Mouse (Mus musculus): ENCODE data around the gene Tas2r114.

DNA sequence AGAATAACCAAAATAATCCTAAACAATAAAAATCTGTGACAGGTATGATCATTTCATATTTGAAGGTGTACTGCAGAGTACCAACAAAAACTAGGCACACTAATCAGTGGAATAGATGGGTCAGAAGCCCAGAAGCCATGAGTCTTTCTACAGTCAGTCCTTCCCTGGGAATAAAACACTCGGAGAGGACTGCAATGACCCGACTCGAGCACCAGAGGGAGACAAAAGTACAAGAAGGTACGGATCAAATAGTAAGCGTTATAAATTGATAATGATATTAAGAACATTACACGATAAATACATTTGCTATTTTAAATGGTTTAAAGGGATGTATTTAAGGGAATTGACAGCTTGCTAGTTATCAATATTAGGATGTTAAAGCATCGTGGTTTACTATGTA lies 22.9 kb upstream of the Tas2r114 start:
- no peak for TF ChIP-seq POLR2A (IDR thresholded peaks at IDR 0.05; ENCODE audit: extremely low read depth, insufficient read depth, low read length)
- TF ChIP-seq CTCF (IDR thresholded peaks at IDR 0.05; ENCODE audit: extremely low read depth, insufficient read depth, low read length): no peak

All from cortical plate, adult 2 months (tissue).